Mouse (Mus musculus) stomach, postnatal 0 days (tissue): Measurements from ENCODE around the gene Rabgap1l. TPM values are rescaled to one million over a fixed set of nuclear protein-coding genes. Genes with fewer than 3 reads are reported as not detected.

Experiments used
- ATAC-seq: fragments of 200-750 bp; cut with Nextera tagmentation; 2 replicates; pipeline ENCODE4 v1.8.0; 2017; ENCODE audit not compliant: low FRiP score, low TSS enrichment
- DNase-seq: peaks from one replicate; pipeline ENCODE4 v3.0.0-alpha.2; 2016; ENCODE audit warnings: low spot score
- H3K27ac ChIP-seq: fragments of 300-500 bp; sonication (generic); replicated peaks from 2 replicates; pipeline ENCODE4 v1.5.1; 2014; ENCODE audit warnings: mild to moderate bottlenecking, control low read depth
- H3K27me3 ChIP-seq: fragments of 300-500 bp; sonication (generic); 2 replicates; pipeline ENCODE4 v1.6.1; 2014; ENCODE audit warnings: low read length; ENCODE audit not compliant: control insufficient read depth, insufficient read depth
- H3K36me3 ChIP-seq: fragments of 300-500 bp; sonication (generic); 2 replicates; pipeline ENCODE4 v1.6.1; 2014; ENCODE audit warnings: low read length, mixed read lengths; ENCODE audit not compliant: control insufficient read depth, insufficient read depth
- H3K4me1 ChIP-seq: fragments of 300-500 bp; sonication (generic); replicated peaks from 2 replicates; pipeline ENCODE4 v1.6.1; 2014; ENCODE audit warnings: antibody characterized with exemption; ENCODE audit not compliant: control insufficient read depth, insufficient read depth
- H3K4me2 ChIP-seq: fragments of 300-500 bp; sonication (generic); replicated peaks from 2 replicates; pipeline ENCODE4 v1.6.1; 2014; ENCODE audit warnings: low read depth, mild to moderate bottlenecking, control low read depth, moderate library complexity
- H3K4me3 ChIP-seq: fragments of 300-500 bp; sonication (generic); 2 replicates; pipeline ENCODE4 v1.5.1; 2014; ENCODE audit warnings: low read depth, low read length, control low read depth
- H3K9ac ChIP-seq: fragments of 300-500 bp; sonication (generic); 2 replicates; pipeline ENCODE4 v1.6.1; 2014; ENCODE audit warnings: mild to moderate bottlenecking, low read length, control low read depth, mixed read lengths
- H3K9me3 ChIP-seq: fragments of 300-500 bp; sonication (generic); 2 replicates; pipeline ENCODE4 v1.6.1; 2016; ENCODE audit warnings: low read length; ENCODE audit not compliant: control insufficient read depth
- CTCF ChIP-seq: IDR thresholded peaks from 2 replicates; pipeline ENCODE4 v1.5.1; 2016; ENCODE audit warnings: antibody characterized with exemption, low read depth, mild to moderate bottlenecking, moderate library complexity
- EP300 ChIP-seq: optimal IDR thresholded peaks from 2 replicates; pipeline ENCODE3; 2016; ENCODE audit warnings: antibody characterized with exemption
- WGBS: fragments of 180-500 bp; shearing (Covaris S2); extraction: QIAGEN DNeasy Blood & Tissue Kit; methylation state at CpG from one replicate; pipeline ENCODE4 v1.1.7; 2014; 5-methylcytosine and 5-hydroxymethylcytosine counted together
- polyA plus RNA-seq: library from polyadenylated mRNA; unstranded; fragments of >200 nt; fragmentation: Nextera tagmentation; extraction: Ambion mirVana; gene quantifications from 2 replicates; pipeline ENCODE4 v1.2.1, GENCODE M21; 2015

The Rabgap1l gene
- polyA plus RNA-seq, 1 experiment from 2014 or later = 19.6 TPM

DNA sequence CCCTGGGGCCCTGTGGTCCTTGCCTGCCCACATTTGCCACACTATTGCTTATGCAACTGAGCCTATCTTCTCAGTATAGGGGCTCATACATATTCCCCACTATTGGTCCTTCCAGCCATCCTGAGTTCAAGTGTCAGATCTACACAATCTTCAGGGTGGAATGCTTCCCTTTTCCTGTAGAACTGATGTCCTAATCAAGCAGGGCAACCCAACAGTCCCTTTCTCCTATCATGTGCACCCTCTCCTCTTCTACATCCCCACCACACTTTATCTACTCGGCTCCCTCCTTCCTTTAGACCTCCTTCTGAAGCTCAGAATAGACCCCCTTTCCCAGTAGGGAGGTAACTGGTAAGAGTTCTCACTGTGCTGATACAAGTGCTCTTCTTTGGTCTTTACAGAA is 490.7 kb downstream of the Rabgap1l start:
- H3K4me3 ChIP-seq = no peak overlapping the region
- DNase-seq (no peak), ATAC-seq (no peak)
- no peak overlapping the region for H3K4me2 ChIP-seq
- H3K36me3 ChIP-seq = no peaks in the 10 kb centered on the region
- no peak overlapping the region for H3K9ac ChIP-seq
- H3K27me3 ChIP-seq = no peaks in the 10 kb centered on the region
- WGBS = 94% methylated on average over 1 of the region's 1 CpGs
- TF ChIP-seq EP300 (no peak), CTCF (no peak)
- H3K4me1 ChIP-seq = no peaks in the 10 kb centered on the region
- H3K27ac ChIP-seq = no peak overlapping the region
- H3K9me3 ChIP-seq = no peaks in the 10 kb centered on the region

DNA sequence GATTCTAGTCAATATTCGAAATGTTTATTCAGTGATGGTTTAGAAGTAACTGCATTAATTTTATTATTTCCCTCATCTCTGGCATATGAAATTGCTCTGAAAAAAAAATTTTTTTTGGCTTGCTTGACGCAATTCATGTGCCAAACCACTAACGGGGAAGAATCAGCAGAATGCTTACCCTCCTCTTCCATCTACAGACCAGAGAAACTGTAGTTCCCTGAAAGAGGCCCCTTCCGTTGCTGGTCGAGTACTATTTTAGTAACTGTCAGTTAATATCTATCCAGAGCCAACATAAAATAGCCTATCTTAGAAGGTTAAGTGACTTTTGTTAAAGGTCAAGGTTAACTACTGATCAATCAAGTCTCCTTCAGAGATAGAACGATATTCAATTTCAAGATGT is 491.9 kb downstream of the Rabgap1l start:
- Histone ChIP-seq H3K4me1 (no peaks in the 10 kb centered on the region), H3K9ac (no peak overlapping the region), H3K36me3 (no peaks in the 10 kb centered on the region), H3K4me2 (no peak overlapping the region), H3K27me3 (no peaks in the 10 kb centered on the region), H3K27ac (no peak overlapping the region), H3K4me3 (no peak overlapping the region), H3K9me3 (no peaks in the 10 kb centered on the region)
- no peak for ATAC-seq
- DNase-seq = no peak
- TF ChIP-seq EP300 (no peak), CTCF (no peak)
- WGBS = 51% methylated on average over 6 of the region's 6 CpGs

DNA sequence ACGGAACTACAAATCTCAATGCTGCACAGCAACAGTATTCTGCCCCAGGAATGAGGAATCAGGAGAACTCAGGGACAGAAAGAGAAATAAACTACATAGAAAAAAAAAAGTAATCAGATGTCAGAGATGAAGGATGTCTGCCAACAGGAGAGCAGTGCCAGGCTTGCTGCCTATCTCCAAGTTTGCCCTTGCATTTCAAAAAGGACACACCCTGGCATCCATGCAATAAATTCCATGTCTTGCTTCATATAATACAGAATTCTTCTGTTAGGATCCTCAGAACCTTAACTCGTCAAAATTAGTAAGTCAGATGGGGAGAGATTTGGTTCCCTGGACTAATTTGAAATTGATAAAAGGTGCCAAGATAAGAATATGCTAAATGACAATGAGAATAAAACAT is 492.3 kb downstream of the Rabgap1l start:
- Histone ChIP-seq H3K27me3 (no peaks in the 10 kb centered on the region), H3K4me3 (no peak overlapping the region), H3K9me3 (no peaks in the 10 kb centered on the region), H3K4me1 (no peaks in the 10 kb centered on the region), H3K9ac (no peak overlapping the region), H3K4me2 (no peak overlapping the region), H3K36me3 (no peaks in the 10 kb centered on the region), H3K27ac (no peak overlapping the region)
- DNase-seq (no peak), ATAC-seq (no peak)
- TF ChIP-seq EP300 (no peak), CTCF (no peak)
- WGBS = 71% methylated on average over 2 of the region's 2 CpGs

DNA sequence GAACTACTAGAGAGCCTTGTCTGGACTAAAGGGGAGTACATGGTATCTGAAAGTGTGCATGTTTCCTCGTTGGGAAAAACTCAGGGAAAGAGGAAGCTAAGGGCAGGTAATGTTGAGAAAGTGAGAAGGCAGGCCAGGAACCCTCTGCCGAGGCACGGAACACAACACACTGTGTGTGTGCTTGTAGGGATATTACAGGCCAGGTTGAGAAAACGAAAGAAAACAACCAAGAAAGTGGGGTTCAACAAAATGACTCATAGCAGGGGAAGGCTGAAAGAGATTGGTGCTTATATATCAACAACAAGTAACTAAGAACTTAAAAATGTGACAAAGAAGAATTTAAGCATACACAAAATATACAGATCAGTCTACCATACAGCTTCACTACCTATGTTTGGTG is 493.0 kb downstream of the Rabgap1l start:
- no peak overlapping the region for H3K27ac ChIP-seq
- ATAC-seq = no peak
- H3K4me2 ChIP-seq = no peak overlapping the region
- no peaks in the 10 kb centered on the region for H3K27me3 ChIP-seq
- no peaks in the 10 kb centered on the region for H3K36me3 ChIP-seq
- no peaks in the 10 kb centered on the region for H3K9me3 ChIP-seq
- TF ChIP-seq CTCF = no peak
- TF ChIP-seq EP300 = no peak
- H3K4me3 ChIP-seq = no peak overlapping the region
- H3K4me1 ChIP-seq = no peaks in the 10 kb centered on the region
- no peak overlapping the region for H3K9ac ChIP-seq
- 60% methylated on average over 4 of the region's 4 CpGs for WGBS
- no peak for DNase-seq

DNA sequence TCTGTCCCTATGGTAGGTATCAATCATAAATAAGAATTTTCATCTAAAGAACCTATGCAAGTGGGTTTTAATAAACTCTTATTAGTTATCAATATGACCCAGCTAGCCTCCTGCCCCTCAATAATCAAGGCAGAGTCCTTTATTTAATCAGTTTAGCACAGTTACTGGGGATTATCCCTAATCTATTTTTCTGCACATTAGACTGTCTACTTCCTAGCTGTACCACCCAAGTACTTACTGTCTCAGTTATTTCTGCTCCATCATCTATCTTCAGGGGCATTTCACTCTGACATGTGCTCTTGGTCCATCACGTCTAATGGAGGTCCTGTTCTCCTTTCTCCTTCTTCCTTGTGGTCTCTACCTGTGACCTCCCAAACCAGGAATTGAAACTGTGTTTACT is 494.1 kb downstream of the Rabgap1l start:
- H3K4me3 ChIP-seq = no peak overlapping the region
- no peak overlapping the region for H3K27ac ChIP-seq
- no peaks in the 10 kb centered on the region for H3K9me3 ChIP-seq
- no peak overlapping the region for H3K4me2 ChIP-seq
- H3K4me1 ChIP-seq = no peaks in the 10 kb centered on the region
- no peak overlapping the region for H3K9ac ChIP-seq
- no peak for DNase-seq
- WGBS = 65% methylated on average over 1 of the region's 1 CpGs
- ATAC-seq = no peak
- TF ChIP-seq CTCF (no peak), EP300 (no peak)
- no peaks in the 10 kb centered on the region for H3K27me3 ChIP-seq
- H3K36me3 ChIP-seq = no peaks in the 10 kb centered on the region

DNA sequence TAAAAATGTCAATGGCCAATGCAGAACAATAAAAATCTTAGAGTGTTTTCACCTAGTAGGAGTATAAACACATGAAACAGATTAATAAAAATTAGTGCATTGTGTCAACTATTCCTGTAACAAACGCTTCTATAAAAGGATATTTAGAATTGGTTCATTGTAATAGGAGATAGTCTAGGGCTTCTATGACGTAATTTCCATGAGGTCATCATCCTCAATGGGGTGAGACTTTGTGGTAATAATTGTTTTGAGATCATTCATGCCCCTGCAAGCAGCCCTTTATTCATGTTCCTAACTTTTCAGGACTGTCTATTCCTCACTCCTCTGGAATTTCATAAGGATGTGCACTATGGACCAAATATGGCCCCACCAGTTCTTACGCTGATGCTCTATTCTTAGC is 495.3 kb downstream of the Rabgap1l start:
- WGBS = 80% methylated on average over 3 of the region's 3 CpGs
- Histone ChIP-seq H3K27ac (no peak overlapping the region), H3K9ac (no peak overlapping the region), H3K4me3 (no peak overlapping the region), H3K9me3 (no peaks in the 10 kb centered on the region), H3K36me3 (no peaks in the 10 kb centered on the region), H3K4me2 (no peak overlapping the region), H3K27me3 (no peaks in the 10 kb centered on the region), H3K4me1 (no peaks in the 10 kb centered on the region)
- DNase-seq (no peak), ATAC-seq (no peak)
- no peak for TF ChIP-seq EP300
- TF ChIP-seq CTCF = no peak
